Mouse (Mus musculus) bone marrow macrophage, adult 2 months (primary cell): Measurements from ENCODE around the gene Lta.

Experiments
- CTCF ChIP-seq: IDR thresholded peaks from 2 replicates; pipeline ENCODE4 v1.5.1; 2012; ENCODE audit warnings: low read depth, mild to moderate bottlenecking, low read length, moderate library complexity
- POLR2A ChIP-seq: IDR thresholded peaks from 2 replicates; pipeline ENCODE4 v1.6.1; 2012; ENCODE audit warnings: mild to moderate bottlenecking, low read depth, low read length, borderline replicate concordance

GRCm38 (mm10) chr17:35164568-35165450, 40.3 kb downstream of the Lta start, which contains the start of gene Prrc2a:
- TF ChIP-seq POLR2A (0 out of 2 replicates have a peak, but pooled peaks have one; percentile 57), CTCF (no peak)
